Mouse (Mus musculus): ENCODE measurements around the gene Galnt17. TPM values are rescaled to one million over a fixed set of nuclear protein-coding genes. Genes with fewer than 3 reads are reported as not detected.

The Galnt17 gene
- 4.5 and 5.8 TPM in 2 replicates for polyA plus RNA-seq (2014; fragmentation: Nextera tagmentation; extraction: Ambion mirVana)

DNA sequence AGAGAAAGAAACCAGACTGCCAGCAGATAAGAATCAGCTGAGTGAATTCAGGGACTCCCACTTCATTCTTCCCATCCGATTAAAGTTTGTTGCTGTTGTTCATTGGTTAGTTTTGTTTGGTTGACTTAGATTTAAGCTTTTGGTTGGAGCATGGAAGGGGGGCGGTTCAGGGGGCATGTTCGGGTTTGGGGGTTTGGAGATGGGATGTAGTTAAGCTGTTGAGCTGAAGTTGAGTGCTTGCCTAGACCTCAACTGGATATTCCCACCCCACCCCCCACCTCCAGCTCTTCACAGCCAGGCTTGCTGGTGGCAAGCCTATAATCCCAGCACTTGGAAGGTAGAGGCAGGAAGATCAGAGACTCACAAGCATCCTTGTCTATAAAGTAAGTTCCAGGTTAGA, at the start of gene Galnt17:
Galnt17 (minus strand) TSS at position 101 of the 400 bp plus-strand sequence.
- Histone ChIP-seq H3K27ac (replicated peaks; ENCODE audit: low read depth, low read length) (peak within 1 kb of the TSS; percentile 88), H3K4me3 (replicated peaks; ENCODE audit: low read depth, low read length) (peak within 1 kb of the TSS; percentile 69), H3K4me1 (ENCODE audit: control insufficient read depth, insufficient read depth, low read length) (no peaks in the 10 kb centered on the region), H3K4me2 (ENCODE audit: low read length) (peak within 1 kb of the TSS; percentile 85), H3K27me3 (ENCODE audit: control insufficient read depth, insufficient read depth, low read length) (peaks cover 14% of the 10 kb centered on the region), H3K9me3 (ENCODE audit: control insufficient read depth, low read length) (no peaks in the 10 kb centered on the region), H3K36me3 (ENCODE audit: control insufficient read depth, insufficient read depth, low read length) (no peaks in the 10 kb centered on the region), H3K9ac (replicated peaks; ENCODE audit: low read length) (peak within 1 kb of the TSS; percentile 70)
- 48% methylated on average over 3 of the region's 3 CpGs for WGBS
- ATAC-seq (ENCODE audit: low FRiP score, low TSS enrichment) (no peak), DNase-seq (no peak)

- Histone ChIP-seq H3K4me2 (ENCODE audit: low read length) (no peak overlapping the region), H3K4me3 (replicated peaks; ENCODE audit: low read depth, low read length) (no peak overlapping the region), H3K27ac (replicated peaks; ENCODE audit: low read depth, low read length) (no peak overlapping the region), H3K36me3 (ENCODE audit: control insufficient read depth, insufficient read depth, low read length) (no peaks in the 10 kb centered on the region), H3K4me1 (ENCODE audit: control insufficient read depth, insufficient read depth, low read length) (no peaks in the 10 kb centered on the region), H3K27me3 (ENCODE audit: control insufficient read depth, insufficient read depth, low read length) (no peaks in the 10 kb centered on the region), H3K9me3 (ENCODE audit: control insufficient read depth, low read length) (no peaks in the 10 kb centered on the region), H3K9ac (replicated peaks; ENCODE audit: low read length) (no peak overlapping the region)
- ATAC-seq (ENCODE audit: low FRiP score, low TSS enrichment) = no peak
- WGBS = 77% methylated on average over 8 of the region's 8 CpGs
- no peak for DNase-seq
These were observed 26.2 kb upstream of the Galnt17 start for GRCm38 (mm10) chr5:131334536-131334935.

GRCm38 (mm10) chr5:131321286-131321685, 13.0 kb upstream of the Galnt17 start:
- ATAC-seq (ENCODE audit: low FRiP score, low TSS enrichment) (no peak), DNase-seq (no peak)
- Histone ChIP-seq H3K27me3 (ENCODE audit: control insufficient read depth, insufficient read depth, low read length) (no peaks in the 10 kb centered on the region), H3K9me3 (ENCODE audit: control insufficient read depth, low read length) (no peaks in the 10 kb centered on the region), H3K4me3 (replicated peaks; ENCODE audit: low read depth, low read length) (no peak overlapping the region), H3K9ac (replicated peaks; ENCODE audit: low read length) (no peak overlapping the region), H3K4me2 (ENCODE audit: low read length) (no peak overlapping the region), H3K4me1 (ENCODE audit: control insufficient read depth, insufficient read depth, low read length) (no peaks in the 10 kb centered on the region), H3K27ac (replicated peaks; ENCODE audit: low read depth, low read length) (no peak overlapping the region), H3K36me3 (ENCODE audit: control insufficient read depth, insufficient read depth, low read length) (no peaks in the 10 kb centered on the region)
- WGBS = 83% methylated on average over 3 of the region's 3 CpGs

DNA sequence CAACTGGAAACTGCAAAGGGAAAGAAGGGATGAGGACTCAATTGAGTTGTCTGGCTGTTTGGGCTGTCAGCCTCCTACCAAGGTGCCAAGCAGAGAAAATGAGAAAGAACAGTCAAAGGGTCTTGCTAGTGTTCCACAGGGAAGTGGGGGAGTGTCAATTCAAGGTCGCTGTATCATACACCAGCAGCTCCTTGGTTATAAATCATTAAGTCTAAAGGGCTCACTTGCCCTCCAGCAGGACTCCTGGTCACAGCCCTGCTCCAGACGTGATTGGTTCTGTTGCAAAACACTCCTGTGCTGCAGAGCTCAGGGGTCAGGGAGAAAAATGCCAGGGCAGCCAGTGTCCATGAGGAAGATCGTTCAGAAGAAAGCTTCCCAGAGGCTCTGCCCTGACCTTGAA, 11.3 kb upstream of the Galnt17 start:
- Histone ChIP-seq H3K27ac (replicated peaks; ENCODE audit: low read depth, low read length) (no peak overlapping the region), H3K4me2 (ENCODE audit: low read length) (no peak overlapping the region)
- 39% methylated on average over 3 of the region's 3 CpGs for WGBS

GRCm38 (mm10) chr5:131319141-131319540, 10.8 kb upstream of the Galnt17 start:
- no peak overlapping the region for H3K4me3 ChIP-seq (replicated peaks; ENCODE audit: low read depth, low read length)

More for the DNA sequence above, 11.3 kb upstream of the Galnt17 start:
- Histone ChIP-seq H3K27me3 (ENCODE audit: control insufficient read depth, insufficient read depth, low read length) (no peaks in the 10 kb centered on the region), H3K36me3 (ENCODE audit: control insufficient read depth, insufficient read depth, low read length) (no peaks in the 10 kb centered on the region), H3K4me3 (replicated peaks; ENCODE audit: low read depth, low read length) (no peak overlapping the region), H3K9ac (replicated peaks; ENCODE audit: low read length) (no peak overlapping the region), H3K9me3 (ENCODE audit: control insufficient read depth, low read length) (no peaks in the 10 kb centered on the region), H3K4me1 (ENCODE audit: control insufficient read depth, insufficient read depth, low read length) (no peaks in the 10 kb centered on the region)
- no peak for ATAC-seq (ENCODE audit: low FRiP score, low TSS enrichment)
- no peak for DNase-seq

GRCm38 (mm10) chr5:131315016-131315415, 6.7 kb upstream of the Galnt17 start:
- Histone ChIP-seq H3K27ac (replicated peaks; ENCODE audit: low read depth, low read length) (no peak overlapping the region), H3K4me3 (replicated peaks; ENCODE audit: low read depth, low read length) (no peak overlapping the region), H3K9me3 (ENCODE audit: control insufficient read depth, low read length) (no peaks in the 10 kb centered on the region), H3K36me3 (ENCODE audit: control insufficient read depth, insufficient read depth, low read length) (no peaks in the 10 kb centered on the region), H3K4me1 (ENCODE audit: control insufficient read depth, insufficient read depth, low read length) (no peaks in the 10 kb centered on the region), H3K9ac (replicated peaks; ENCODE audit: low read length) (no peak overlapping the region), H3K27me3 (ENCODE audit: control insufficient read depth, insufficient read depth, low read length) (no peaks in the 10 kb centered on the region), H3K4me2 (ENCODE audit: low read length) (no peak overlapping the region)
- DNase-seq = no peak
- no peak for ATAC-seq (ENCODE audit: low FRiP score, low TSS enrichment)
- 71% methylated on average over 4 of the region's 4 CpGs for WGBS

More at GRCm38 (mm10) chr5:131319141-131319540, 10.8 kb upstream of the Galnt17 start:
- Histone ChIP-seq H3K27ac (replicated peaks; ENCODE audit: low read depth, low read length) (no peak overlapping the region), H3K36me3 (ENCODE audit: control insufficient read depth, insufficient read depth, low read length) (no peaks in the 10 kb centered on the region), H3K27me3 (ENCODE audit: control insufficient read depth, insufficient read depth, low read length) (no peaks in the 10 kb centered on the region), H3K4me2 (ENCODE audit: low read length) (no peak overlapping the region), H3K4me1 (ENCODE audit: control insufficient read depth, insufficient read depth, low read length) (no peaks in the 10 kb centered on the region), H3K9me3 (ENCODE audit: control insufficient read depth, low read length) (no peaks in the 10 kb centered on the region), H3K9ac (replicated peaks; ENCODE audit: low read length) (no peak overlapping the region)
- ATAC-seq (ENCODE audit: low FRiP score, low TSS enrichment) (no peak), DNase-seq (no peak)
- 37% methylated on average over 2 of the region's 2 CpGs for WGBS

GRCm38 (mm10) chr5:131307656-131308151, 593 bp downstream of the Galnt17 start:
- Histone ChIP-seq H3K4me2 (ENCODE audit: low read length) (peak overlapping the region; percentile 85), H3K4me1 (ENCODE audit: control insufficient read depth, insufficient read depth, low read length) (no peaks in the 10 kb centered on the region), H3K9me3 (ENCODE audit: control insufficient read depth, low read length) (no peaks in the 10 kb centered on the region), H3K36me3 (ENCODE audit: control insufficient read depth, insufficient read depth, low read length) (no peaks in the 10 kb centered on the region), H3K4me3 (replicated peaks; ENCODE audit: low read depth, low read length) (peak overlapping the region; percentile 69), H3K9ac (replicated peaks; ENCODE audit: low read length) (peak overlapping the region; percentile 70), H3K27me3 (ENCODE audit: control insufficient read depth, insufficient read depth, low read length) (peaks cover 14% of the 10 kb centered on the region), H3K27ac (replicated peaks; ENCODE audit: low read depth, low read length) (peak overlapping the region; percentile 88)
- ATAC-seq (ENCODE audit: low FRiP score, low TSS enrichment) (peak; percentile 85), DNase-seq (peak; percentile 92)
- WGBS = under 1% methylated on average over 36 of the region's 36 CpGs

GRCm38 (mm10) chr5:131306908-131307655, 1.2 kb downstream of the Galnt17 start:
- H3K27me3 ChIP-seq (ENCODE audit: control insufficient read depth, insufficient read depth, low read length) = peaks cover 14% of the 10 kb centered on the region
- H3K4me2 ChIP-seq (ENCODE audit: low read length) = peak overlapping the region; percentile 85
- H3K9ac ChIP-seq (replicated peaks; ENCODE audit: low read length) = peak overlapping the region; percentile 70
- H3K9me3 ChIP-seq (ENCODE audit: control insufficient read depth, low read length) = no peaks in the 10 kb centered on the region
- no peaks in the 10 kb centered on the region for H3K4me1 ChIP-seq (ENCODE audit: control insufficient read depth, insufficient read depth, low read length)
- H3K36me3 ChIP-seq (ENCODE audit: control insufficient read depth, insufficient read depth, low read length) = no peaks in the 10 kb centered on the region
- DNase-seq = peak; percentile 71
- under 1% methylated on average over 64 of the region's 64 CpGs for WGBS
- ATAC-seq (ENCODE audit: low FRiP score, low TSS enrichment) = peak; percentile 34
- H3K27ac ChIP-seq (replicated peaks; ENCODE audit: low read depth, low read length) = peak overlapping the region; percentile 88
- H3K4me3 ChIP-seq (replicated peaks; ENCODE audit: low read depth, low read length) = peak overlapping the region; percentile 69
